Mouse (Mus musculus) stomach, embryonic 15.5 days (tissue): ENCODE data around the gene Olah. TPM values are rescaled to one million over a fixed set of nuclear protein-coding genes. Genes with fewer than 3 reads are reported as not detected.

Source experiments
- ATAC-seq: fragments of 200-750 bp; cut with Nextera tagmentation; 2 replicates; pipeline ENCODE4 v1.8.0; 2017; ENCODE audit warnings: low read depth, moderate number of reproducible peaks, moderate TSS enrichment; ENCODE audit not compliant: insufficient read depth, low FRiP score
- H3K27ac ChIP-seq: fragments of 300-500 bp; sonication (generic); 2 replicates; pipeline ENCODE4 v1.5.1; 2015; ENCODE audit warnings: mild to moderate bottlenecking, inconsistent platforms
- H3K27me3 ChIP-seq: fragments of 300-500 bp; sonication (generic); replicated peaks from 2 replicates; pipeline ENCODE4 v1.6.1; 2015; ENCODE audit warnings: inconsistent platforms
- H3K36me3 ChIP-seq: fragments of 300-500 bp; sonication (generic); 2 replicates; pipeline ENCODE4 v1.6.1; 2015; ENCODE audit warnings: inconsistent platforms
- H3K4me1 ChIP-seq: fragments of 300-500 bp; sonication (generic); 2 replicates; pipeline ENCODE4 v1.6.1; 2015; ENCODE audit warnings: inconsistent platforms
- H3K4me2 ChIP-seq: fragments of 300-500 bp; sonication (generic); 2 replicates; pipeline ENCODE4 v1.6.1; 2015; ENCODE audit warnings: mild to moderate bottlenecking, inconsistent platforms
- H3K4me3 ChIP-seq: fragments of 300-500 bp; sonication (generic); replicated peaks from 2 replicates; pipeline ENCODE4 v1.5.1; 2015; ENCODE audit warnings: inconsistent platforms
- H3K9ac ChIP-seq: fragments of 300-500 bp; sonication (generic); 2 replicates; pipeline ENCODE4 v1.6.1; 2015; ENCODE audit warnings: inconsistent platforms
- H3K9me3 ChIP-seq: fragments of 300-500 bp; sonication (generic); 2 replicates; pipeline ENCODE4 v1.6.1; 2016; ENCODE audit warnings: inconsistent platforms
- WGBS: fragments of 180-500 bp; shearing (Covaris S2); methylation state at CpG from one replicate; pipeline ENCODE4 v1.1.7; 2015; 5-methylcytosine and 5-hydroxymethylcytosine counted together
- polyA plus RNA-seq: library from polyadenylated mRNA; unstranded; fragments of >200 nt; fragmentation: Nextera tagmentation; extraction: Ambion mirVana; gene quantifications from 2 replicates; pipeline ENCODE4 v1.2.1, GENCODE M21; 2015

The Olah gene
- polyA plus RNA-seq, 1 experiment from 2014 or later: not detected

DNA sequence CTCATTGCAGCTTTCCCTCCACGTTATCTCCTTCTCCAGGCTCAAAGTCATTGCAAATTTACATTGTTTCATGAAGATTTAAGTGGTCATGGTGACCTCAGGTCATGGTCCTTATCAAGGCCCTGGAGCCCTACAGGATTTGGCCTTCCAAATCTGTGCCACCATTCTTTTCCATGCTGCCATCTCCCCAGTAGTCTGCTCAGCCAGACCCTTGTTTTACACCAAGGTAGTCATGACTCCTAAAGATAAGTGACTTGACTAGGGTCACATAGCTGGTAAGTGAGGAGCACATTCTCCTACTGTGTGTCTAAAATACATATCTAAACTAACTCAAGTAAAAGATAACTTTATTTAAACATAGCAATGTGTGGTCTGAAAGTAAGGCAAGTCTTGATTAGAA is 104.8 kb downstream of the Olah start:
- Histone ChIP-seq H3K4me2 (no peak overlapping the region), H3K27ac (no peak overlapping the region)

More for the DNA sequence above, 104.8 kb downstream of the Olah start:
- Histone ChIP-seq H3K4me1 (no peaks in the 10 kb centered on the region), H3K27me3 (no peaks in the 10 kb centered on the region), H3K4me3 (no peak overlapping the region), H3K9ac (no peak overlapping the region), H3K9me3 (no peaks in the 10 kb centered on the region), H3K36me3 (no peaks in the 10 kb centered on the region)
- no peak for ATAC-seq
- WGBS: 76% methylated on average over 1 of the region's 1 CpGs

Other genes starting within 250 kb of the Olah start
- 38.2 and 39.7 TPM in 2 replicates for gene Nmt2, start 113.0 kb downstream of the Olah start, polyA plus RNA-seq
- 23.5 and 24.7 TPM in 2 replicates for gene Rpp38, start 64.6 kb downstream of the Olah start, polyA plus RNA-seq
- gene Acbd7, start 61.0 kb downstream of the Olah start, polyA plus RNA-seq: 0.91 and 2.0 TPM in 2 replicates
- gene Meig1, start 25.4 kb upstream of the Olah start, polyA plus RNA-seq: 0.39 and 0.62 TPM in 2 replicates
- 6.4 and 6.6 TPM in 2 replicates for gene Dclre1c, start 26.9 kb upstream of the Olah start, polyA plus RNA-seq
- 11.9 and 12.2 TPM in 2 replicates for gene Suv39h2, start 77.8 kb upstream of the Olah start, polyA plus RNA-seq
- gene Gm45902, start 115.6 kb upstream of the Olah start, polyA plus RNA-seq: 3.9 and 4.0 TPM in 2 replicates
- gene Hspa14, start 115.6 kb upstream of the Olah start, polyA plus RNA-seq: 93.7 and 96.5 TPM in 2 replicates
- 0.12 and 0.14 TPM in 2 replicates for gene Cdnf, start 115.8 kb upstream of the Olah start, polyA plus RNA-seq
- 36.4 and 38.3 TPM in 2 replicates for gene Fam107b, start 173.3 kb upstream of the Olah start, polyA plus RNA-seq